Mouse (Mus musculus): Measurements from ENCODE around the gene Eif2ak1. TPM values are rescaled to one million over a fixed set of nuclear protein-coding genes. Genes with fewer than 3 reads are reported as not detected.
A peak's percentile ranks its signal among the peaks of the same experiment; 100 is the strongest.
"Not testable (repeated sequence)": the region's sequence is repeated elsewhere in the genome, so short reads cannot be mapped to it uniquely, and the experiment has no call there.

Gene Eif2ak1
- 26.5 and 31.4 TPM in 2 replicates for total RNA-seq (2015)
- 49.0 and 58.6 TPM in 2 replicates for total RNA-seq (2017)

GRCm38 (mm10) chr5:143817116-143817930 lies at the start of gene Eif2ak1:
TSS of gene Eif2ak1 (plus strand) at chr5:143817788.
- ATAC-seq (ENCODE audit: poor library complexity, severe bottlenecking), result peak; percentile 97

- ATAC-seq (ENCODE audit: poor library complexity, severe bottlenecking), result no peak
These were observed 35.6 kb upstream of the Eif2ak1 start for GRCm38 (mm10) chr5:143781951-143782350.

GRCm38 (mm10) chr5:143785391-143785790 lies 32.2 kb upstream of the Eif2ak1 start:
- no peak for ATAC-seq (ENCODE audit: poor library complexity, severe bottlenecking)

GRCm38 (mm10) chr5:143801216-143801615 lies 16.4 kb upstream of the Eif2ak1 start:
- ATAC-seq (ENCODE audit: poor library complexity, severe bottlenecking), result not testable (repeated sequence)

- no peak for ATAC-seq (ENCODE audit: poor library complexity, severe bottlenecking)
These were observed 13.4 kb upstream of the Eif2ak1 start for GRCm38 (mm10) chr5:143804056-143804765.

GRCm38 (mm10) chr5:143807268-143807667 lies 10.3 kb upstream of the Eif2ak1 start:
- ATAC-seq (ENCODE audit: poor library complexity, severe bottlenecking), result no peak

GRCm38 (mm10) chr5:143809421-143810090 lies 8.0 kb upstream of the Eif2ak1 start:
- no peak for ATAC-seq (ENCODE audit: poor library complexity, severe bottlenecking)

- ATAC-seq (ENCODE audit: poor library complexity, severe bottlenecking), result no peak
These were observed 5.9 kb upstream of the Eif2ak1 start for GRCm38 (mm10) chr5:143811653-143812052.

- ATAC-seq (ENCODE audit: poor library complexity, severe bottlenecking), result no peak
These were observed 3.0 kb upstream of the Eif2ak1 start for GRCm38 (mm10) chr5:143814626-143815025.

GRCm38 (mm10) chr5:143817931-143818311 lies 333 bp downstream of the Eif2ak1 start:
- peak; percentile 49 for ATAC-seq (ENCODE audit: poor library complexity, severe bottlenecking)

- ATAC-seq (ENCODE audit: poor library complexity, severe bottlenecking), result no peak
These were observed 873 bp downstream of the Eif2ak1 start for GRCm38 (mm10) chr5:143818461-143818860.

GRCm38 (mm10) chr5:143818949-143819348 lies 1.4 kb downstream of the Eif2ak1 start:
- ATAC-seq (ENCODE audit: poor library complexity, severe bottlenecking), result no peak

- no peak for ATAC-seq (ENCODE audit: poor library complexity, severe bottlenecking)
These were observed 2.5 kb downstream of the Eif2ak1 start for GRCm38 (mm10) chr5:143819906-143820660.

- no peak for ATAC-seq (ENCODE audit: poor library complexity, severe bottlenecking)
These were observed 3.2 kb downstream of the Eif2ak1 start for GRCm38 (mm10) chr5:143820820-143821219.

GRCm38 (mm10) chr5:143871547-143872169 lies 54.1 kb downstream of the Eif2ak1 start:
- ATAC-seq (ENCODE audit: poor library complexity, severe bottlenecking), result no peak

GRCm38 (mm10) chr5:143874571-143874970 lies 57.0 kb downstream of the Eif2ak1 start:
- no peak for ATAC-seq (ENCODE audit: poor library complexity, severe bottlenecking)

GRCm38 (mm10) chr5:143885274-143885673 lies 67.7 kb downstream of the Eif2ak1 start:
- no peak for ATAC-seq (ENCODE audit: poor library complexity, severe bottlenecking)

GRCm38 (mm10) chr5:143890741-143891140 lies 73.2 kb downstream of the Eif2ak1 start:
- ATAC-seq (ENCODE audit: poor library complexity, severe bottlenecking), result no peak

GRCm38 (mm10) chr5:143892255-143892886 lies 74.8 kb downstream of the Eif2ak1 start:
- ATAC-seq (ENCODE audit: poor library complexity, severe bottlenecking), result no peak

GRCm38 (mm10) chr5:143893396-143893795 lies 75.8 kb downstream of the Eif2ak1 start:
- peak; percentile 80 for ATAC-seq (ENCODE audit: poor library complexity, severe bottlenecking)
